Mouse (Mus musculus) left cerebral cortex, postnatal 14 days (tissue): Measurements from ENCODE around the gene Fbxl12. TPM values are rescaled to one million over a fixed set of nuclear protein-coding genes. Genes with fewer than 3 reads are reported as not detected.
"Not testable (repeated sequence)": the region's sequence is repeated elsewhere in the genome, so short reads cannot be mapped to it uniquely, and the experiment has no call there.

Source experiments
- DNase-seq, 2 experiments: peaks; one replicate each; pipeline ENCODE4 v3.0.0; 2021 to 2022; ENCODE audit warnings: low spot score in 2 of 2, mixed read lengths in 1 of 2
- intact Hi-C: fragments of 180-260 bp; cut with DNase I; formaldehyde crosslinking; loops from one replicate; pipeline ENCODE4 v1.15.1; 2025
- total RNA-seq, 2 experiments: library from RNA; stranded (reverse); gene quantifications; 2 replicates each; pipeline ENCODE4 v1.2.3; 2021

The Fbxl12 gene
- total RNA-seq, 2 experiments from 2014 or later, result 16.8 to 16.9 TPM

DNA sequence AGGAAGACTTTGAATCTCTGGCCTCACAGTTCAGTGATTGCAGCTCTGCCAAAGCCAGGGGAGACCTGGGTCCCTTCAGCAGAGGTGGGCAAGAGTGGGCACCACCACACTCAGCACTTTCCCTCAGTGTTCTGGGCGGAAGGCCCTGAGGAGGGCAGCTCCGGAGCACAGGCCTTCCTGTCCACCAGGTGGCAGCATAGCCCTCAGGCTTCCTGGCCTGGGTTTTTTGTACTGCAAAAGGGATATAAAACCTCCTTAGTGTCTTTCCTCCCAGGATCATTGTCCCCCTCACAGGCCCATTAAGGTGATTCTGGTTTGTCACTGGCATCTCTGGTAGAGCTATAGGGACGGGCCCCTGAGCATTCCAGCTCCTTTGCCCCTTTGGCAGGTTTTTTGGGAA, 17.8 kb upstream of the Fbxl12 start:
- intact Hi-C loops, result loop anchor here (5.0 kb wide), 2 partner anchors 80 to 170 kb away; no protein-coding TSS in a partner anchor
- peak; percentile 86 to 88 for DNase-seq

DNA sequence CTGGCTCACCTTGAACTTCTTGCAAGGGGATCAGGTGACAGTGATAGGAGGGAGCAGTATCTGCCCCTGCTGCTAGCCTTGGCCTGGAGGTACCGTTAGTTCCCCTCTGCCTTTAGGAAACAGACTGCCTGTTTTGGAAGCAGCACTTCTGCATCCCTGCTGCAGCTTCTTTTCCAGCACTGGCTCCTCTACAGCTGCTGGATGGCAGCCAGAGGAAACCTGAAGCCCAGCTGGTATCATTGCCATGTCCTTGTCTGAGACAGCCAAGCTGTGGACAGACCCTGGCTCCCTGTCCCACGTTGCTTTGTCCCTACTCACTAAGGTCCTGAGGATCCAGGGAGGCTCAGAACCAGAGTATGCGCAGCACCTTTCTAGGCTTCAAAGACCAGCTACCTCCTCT, 13.0 kb upstream of the Fbxl12 start:
- DNase-seq, result no peak
- intact Hi-C loops, result no loop called here

DNA sequence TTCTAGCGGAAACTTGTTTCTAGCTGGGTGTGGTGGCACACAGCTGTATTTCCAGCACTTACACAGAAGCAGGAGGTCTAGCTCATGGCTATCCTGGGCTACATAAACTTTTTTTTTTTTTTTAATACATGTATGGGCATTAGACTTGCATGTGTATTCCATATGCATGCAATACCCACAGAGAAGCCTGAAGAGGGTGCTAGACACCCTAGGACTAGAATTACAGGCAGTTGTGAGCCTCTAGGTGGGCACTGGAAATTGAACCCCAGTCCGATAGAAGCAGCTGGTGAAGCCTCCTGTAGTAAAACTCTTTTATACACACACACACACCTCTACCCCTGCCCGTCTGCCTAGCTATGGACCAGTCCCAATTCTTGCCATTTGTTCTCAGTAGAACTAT, 9.3 kb upstream of the Fbxl12 start:
- intact Hi-C loops, result no loop called here
- DNase-seq, result no peak

DNA sequence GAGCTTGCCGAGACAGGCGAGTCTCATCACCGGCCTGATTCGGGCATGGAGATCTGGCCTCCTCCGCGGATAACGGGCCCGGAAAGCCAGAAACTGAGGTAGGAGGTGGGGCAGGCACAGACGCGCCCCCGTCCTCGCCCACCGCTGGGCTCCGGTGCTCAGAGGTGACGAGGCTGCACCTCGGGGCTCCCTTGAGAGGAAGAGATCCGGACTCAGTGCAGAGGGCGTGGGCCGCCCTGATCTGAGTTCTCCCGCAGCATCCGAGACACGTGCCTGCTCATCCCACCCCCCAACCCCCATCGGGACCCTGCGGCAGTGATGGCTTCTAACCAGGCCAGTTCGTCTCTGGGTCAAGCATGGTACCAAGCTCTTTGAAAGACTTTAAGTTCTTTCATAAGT, 7.7 kb upstream of the Fbxl12 start:
- DNase-seq, result no peak
- intact Hi-C loops, result no loop called here

DNA sequence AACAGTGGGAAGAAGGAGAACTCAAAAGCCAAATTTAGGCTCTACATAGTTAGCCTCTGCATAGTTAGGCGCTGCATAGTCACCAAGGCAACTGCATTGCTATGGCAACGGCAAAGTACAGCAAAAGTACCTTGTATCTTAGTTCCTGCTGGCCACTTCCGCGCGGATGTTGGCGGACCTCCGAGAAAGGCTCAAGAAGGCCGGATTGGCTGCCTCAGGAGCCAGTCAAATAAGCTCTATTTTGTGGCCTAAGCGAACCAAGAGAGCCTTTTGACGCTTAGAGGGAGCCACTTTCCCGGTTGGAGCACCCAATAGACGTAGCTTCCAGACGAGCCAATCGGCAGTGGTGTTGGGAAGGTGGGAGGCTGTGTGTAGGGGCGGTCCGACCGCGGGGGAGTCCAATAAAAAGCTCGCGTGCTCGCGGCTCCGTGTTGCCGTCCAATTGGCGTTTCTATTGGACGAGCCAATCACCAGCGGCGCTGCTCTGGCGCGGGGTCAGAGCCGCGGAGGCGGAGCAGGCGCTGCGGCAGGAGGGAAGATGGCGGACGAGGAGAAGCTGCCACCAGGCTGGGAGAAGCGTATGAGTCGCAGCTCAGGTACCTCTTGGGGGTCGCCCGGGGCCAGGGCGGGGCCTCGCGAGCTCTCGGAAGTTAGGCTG, 7.2 kb upstream of the Fbxl12 start, which contains the start of gene Pin1:
Pin1 (plus strand) TSS at position 494 of the 658 bp plus-strand sequence.
- peak; percentile 100 for DNase-seq
- intact Hi-C loops, result no loop called here

DNA sequence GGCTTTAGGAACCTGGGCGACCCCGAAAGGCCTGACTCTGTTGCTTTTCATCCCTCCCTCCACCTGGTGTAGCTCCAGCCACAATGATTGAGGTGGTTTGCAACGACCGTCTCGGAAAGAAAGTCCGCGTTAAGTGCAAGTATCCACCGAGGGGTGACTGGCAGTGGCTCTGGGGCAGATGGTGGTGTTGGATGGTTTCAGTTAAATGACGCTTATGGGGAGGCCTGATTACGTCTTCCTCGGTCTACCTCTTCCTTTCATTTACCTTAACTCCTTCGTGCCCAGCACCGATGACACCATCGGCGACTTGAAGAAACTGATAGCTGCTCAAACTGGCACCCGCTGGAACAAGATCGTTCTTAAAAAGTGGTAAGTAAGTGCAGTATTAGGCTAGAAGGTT, 554 bp upstream of the Fbxl12 start:
- intact Hi-C loops, result loop anchor here (2.0 to 10.0 kb wide), 2 partner anchors 38 to 180 kb away; partner anchors contain the start of gene Zfp26
- DNase-seq, result no peak

DNA sequence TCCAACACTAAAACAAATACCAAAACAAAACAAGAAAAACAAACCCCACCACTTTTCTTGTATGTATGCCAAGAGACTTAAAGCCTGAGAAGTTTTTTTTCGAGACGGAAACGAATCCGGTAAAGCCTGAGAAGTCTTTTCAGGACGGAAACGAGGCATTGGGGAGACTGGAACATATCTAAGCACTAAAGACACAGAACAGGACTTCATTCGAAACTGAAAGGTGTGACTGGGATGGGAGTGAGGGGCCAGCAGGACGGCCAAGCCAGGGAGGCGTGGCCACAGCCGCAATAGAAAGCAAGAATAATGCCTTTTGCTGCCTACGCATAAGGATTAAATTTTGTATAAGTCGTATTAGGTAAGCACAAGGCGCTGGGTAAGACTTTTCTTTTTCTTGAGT, 786 bp downstream of the Fbxl12 start:
- no peak for DNase-seq
- intact Hi-C loops, result loop anchor here (2.0 to 10.0 kb wide), 2 partner anchors 37 to 179 kb away; partner anchors contain the start of gene Zfp26

DNA sequence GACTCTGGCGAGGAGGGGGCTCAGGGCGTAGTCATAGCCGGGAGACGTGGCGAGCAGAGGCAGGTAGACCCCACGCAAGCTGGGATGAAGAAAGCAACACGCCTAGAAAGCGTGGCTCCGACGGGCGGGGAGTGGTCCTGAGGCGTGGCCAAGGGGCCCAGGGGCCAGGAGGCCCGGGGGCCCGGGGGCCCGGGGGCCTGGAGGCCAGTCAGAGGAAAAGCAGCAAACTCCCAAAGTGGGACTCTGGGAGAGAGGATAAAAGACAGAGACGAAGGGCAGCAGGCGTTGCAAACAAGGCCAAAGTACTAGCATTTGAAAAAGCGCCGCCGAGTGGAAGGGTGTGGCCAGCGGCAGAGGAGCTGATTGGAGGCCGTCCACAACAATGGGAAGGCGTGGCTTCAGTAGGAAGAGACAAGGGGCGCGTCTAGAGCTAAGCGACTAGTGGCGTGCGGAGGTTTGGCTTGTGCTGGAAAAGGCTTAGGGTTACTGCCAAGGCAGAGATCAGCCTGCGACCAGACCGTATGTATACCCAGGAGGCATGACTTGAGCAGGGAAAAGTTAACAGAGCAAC, 1.6 kb downstream of the Fbxl12 start:
- peak; percentile 69 to 75 for DNase-seq
- intact Hi-C loops, result loop anchor here (10.0 kb wide), 1 partner anchor 178 kb away; the partner anchor contains the start of gene Zfp26

DNA sequence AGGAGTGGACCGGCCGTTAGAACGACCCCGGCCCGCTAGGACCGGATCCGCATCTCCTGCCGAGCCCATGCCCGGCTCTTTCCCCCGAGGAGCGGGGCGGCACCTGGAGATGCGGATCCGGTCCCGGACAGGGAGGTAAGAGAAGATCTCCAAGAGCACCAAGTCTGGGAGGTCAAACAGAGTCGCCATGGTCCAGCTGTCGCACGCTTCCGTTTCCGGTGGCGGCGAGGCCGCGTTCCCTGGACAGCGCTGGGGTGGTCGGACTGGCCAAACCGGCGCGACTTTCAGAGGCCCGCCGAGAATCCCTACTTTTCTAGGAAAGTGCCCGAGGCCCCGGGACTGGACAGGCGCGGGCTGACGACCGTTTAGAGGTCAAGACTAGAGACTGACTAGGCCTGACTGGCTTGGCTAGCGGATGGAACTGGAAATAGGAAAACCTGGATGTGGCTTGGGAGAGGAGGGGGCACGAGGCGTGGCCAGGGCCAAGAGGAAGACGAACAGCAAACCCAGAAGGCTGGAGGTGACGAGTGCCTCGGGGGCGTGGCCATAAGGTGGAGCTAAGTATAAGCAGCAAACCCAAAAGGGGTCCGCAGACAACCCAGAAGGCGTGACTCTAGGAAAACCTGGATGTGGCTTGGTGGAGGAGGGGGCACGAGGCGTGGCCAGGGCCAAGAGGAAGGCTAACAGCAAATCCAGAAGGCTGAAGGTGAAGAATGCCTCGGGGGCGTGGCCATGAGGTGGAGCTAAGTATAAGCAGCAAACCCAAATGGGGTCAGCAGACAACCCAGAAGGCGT, 2.3 kb downstream of the Fbxl12 start, which contains the start of gene Ubl5:
Ubl5 (plus strand) TSS at position 778 of the 795 bp plus-strand sequence.
- DNase-seq, result peak; percentile 56 to 73
- intact Hi-C loops, result loop anchor here (10.0 kb wide), 1 partner anchor 177 kb away; the partner anchor contains the start of gene Zfp26

DNA sequence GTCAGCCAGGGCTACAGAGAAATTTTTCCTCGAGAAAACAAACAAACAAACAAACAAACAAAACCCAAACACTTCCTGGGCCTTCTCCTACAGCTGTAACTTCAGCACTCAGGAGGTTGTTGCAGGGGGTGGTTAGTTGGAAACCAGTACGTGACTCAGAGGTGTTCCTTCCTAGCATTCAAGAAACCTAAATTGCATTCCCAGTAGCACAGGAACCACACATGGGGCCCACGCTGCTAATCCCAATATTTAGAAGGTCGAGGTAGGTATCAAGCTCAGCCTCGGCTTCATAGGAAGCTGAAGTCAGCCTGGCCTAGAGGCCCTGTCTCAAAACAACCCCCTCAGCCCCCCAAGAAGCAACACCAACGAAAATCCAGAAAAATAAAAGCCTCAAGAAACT, 3.1 kb downstream of the Fbxl12 start:
- DNase-seq, result no peak
- intact Hi-C loops, result loop anchor here (10.0 kb wide), 1 partner anchor 177 kb away; the partner anchor contains the start of gene Zfp26

DNA sequence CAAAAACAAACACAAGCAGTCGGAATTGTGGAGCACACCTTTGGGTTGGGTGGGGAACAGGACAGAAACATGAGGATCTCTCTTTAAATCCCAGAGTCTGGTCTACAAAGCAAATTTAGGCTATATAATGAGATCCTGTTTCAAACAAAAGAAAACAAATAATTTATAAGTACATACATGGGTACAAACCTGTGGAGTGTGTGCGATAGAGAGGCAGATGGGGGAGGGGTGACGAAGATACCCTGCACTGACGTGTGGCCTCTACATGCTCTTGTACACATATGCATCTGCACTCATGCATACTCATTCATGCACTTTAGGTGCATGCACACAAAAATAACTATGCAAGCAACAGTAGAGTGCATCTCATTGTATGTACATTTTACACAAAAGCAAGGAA, 5.1 kb downstream of the Fbxl12 start:
- DNase-seq, result no peak
- intact Hi-C loops, result no loop called here

DNA sequence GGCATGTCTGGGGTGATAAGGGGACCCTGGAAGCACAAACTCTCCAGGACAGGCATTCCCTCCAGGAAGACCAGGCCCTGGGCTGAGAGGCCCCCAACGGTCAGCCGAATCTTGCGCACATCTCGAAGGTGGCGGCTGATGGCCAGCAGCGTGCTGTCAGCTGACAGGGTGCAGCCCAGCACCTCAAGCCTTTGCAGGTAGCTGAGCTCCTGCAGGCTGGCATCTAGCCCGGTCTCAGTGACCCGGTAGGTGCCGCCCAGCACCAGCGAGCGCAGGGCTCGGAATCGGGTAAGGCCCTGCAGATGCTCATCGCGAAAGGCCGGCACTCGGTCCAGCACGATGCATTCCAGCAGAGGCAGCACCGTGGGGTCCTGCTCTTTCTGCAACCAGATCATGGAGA, 6.0 kb downstream of the Fbxl12 start:
- no peak for DNase-seq
- intact Hi-C loops, result no loop called here

DNA sequence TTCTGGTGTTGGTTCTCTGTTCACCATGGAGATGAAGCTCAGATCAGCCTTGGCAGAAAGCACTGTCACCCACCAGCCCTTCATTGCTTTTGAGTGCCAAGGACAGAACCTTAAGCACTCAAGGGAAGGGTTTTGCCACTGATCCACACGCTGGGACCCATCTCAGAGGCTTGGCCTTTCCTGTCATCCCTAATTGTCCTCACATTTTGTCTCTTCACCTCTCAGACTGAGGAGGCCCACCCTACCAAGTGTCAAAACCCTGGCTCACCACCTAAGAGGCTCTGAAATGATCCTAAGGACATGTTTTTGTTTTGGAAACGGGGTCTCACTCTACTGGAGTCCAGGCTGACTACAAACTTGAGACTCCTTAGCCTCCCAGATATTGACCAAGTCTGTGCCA, 7.8 kb downstream of the Fbxl12 start:
- no peak for DNase-seq
- intact Hi-C loops, result no loop called here

DNA sequence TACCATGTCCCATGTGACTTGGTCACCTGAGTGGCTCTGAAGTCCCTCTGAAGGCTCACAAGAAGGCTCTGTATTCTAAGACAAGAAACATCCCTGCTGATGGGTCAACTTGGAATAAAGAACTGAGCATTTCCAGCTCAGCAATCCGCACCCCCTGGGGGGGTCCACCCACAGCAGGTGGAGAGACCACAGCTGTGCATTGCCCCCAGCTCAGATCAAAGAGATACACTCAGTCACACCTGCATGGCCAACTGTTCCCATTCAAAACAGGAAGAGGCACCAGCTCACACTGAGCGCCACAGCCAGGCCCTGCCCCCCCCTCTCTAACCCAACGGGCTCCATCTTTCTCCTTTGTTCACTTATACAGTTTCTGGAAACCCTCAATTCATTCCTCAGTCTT, 8.3 kb downstream of the Fbxl12 start:
- intact Hi-C loops, result no loop called here
- no peak for DNase-seq

DNA sequence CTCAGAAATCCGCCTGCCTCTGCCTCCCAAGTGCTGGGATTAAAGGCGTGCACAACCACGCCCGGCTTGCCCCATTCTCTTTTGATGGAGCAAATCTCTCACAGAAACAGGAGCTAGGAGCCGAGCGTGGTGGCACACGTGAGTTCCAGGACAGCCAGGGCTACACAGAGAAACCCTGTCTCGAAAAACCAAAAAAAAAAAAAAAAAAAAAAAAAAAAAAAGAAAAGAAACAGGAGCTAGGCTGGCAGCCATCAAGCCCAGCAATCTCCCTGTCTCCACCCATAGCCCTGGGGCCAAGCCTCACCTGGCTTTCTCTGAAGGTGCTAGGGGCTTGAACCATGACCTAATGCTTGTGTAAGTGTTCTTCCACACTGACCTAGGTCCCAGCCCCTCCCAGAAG, 8.9 kb downstream of the Fbxl12 start:
- DNase-seq, intact Hi-C loops: not testable (repeated sequence)

DNA sequence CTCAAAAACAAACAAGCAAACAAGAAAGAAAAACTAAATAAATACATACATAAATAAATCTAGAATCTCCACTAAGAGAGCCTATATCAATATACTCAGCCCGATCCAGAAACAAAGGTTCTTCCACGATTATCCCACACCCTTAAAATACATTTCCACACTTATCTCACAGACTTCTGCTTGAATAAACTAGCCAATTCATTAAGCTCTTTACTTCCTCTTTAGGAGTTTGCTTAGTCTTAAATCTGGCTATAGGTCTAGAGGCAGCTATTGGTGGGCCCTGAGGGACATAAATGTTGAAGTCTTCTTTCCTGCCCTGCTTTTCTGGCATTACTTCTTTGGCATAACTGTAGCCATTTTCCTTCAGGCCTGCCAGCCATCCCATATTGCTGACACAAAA, 13.2 kb downstream of the Fbxl12 start:
- intact Hi-C loops, result no loop called here
- DNase-seq, result no peak

DNA sequence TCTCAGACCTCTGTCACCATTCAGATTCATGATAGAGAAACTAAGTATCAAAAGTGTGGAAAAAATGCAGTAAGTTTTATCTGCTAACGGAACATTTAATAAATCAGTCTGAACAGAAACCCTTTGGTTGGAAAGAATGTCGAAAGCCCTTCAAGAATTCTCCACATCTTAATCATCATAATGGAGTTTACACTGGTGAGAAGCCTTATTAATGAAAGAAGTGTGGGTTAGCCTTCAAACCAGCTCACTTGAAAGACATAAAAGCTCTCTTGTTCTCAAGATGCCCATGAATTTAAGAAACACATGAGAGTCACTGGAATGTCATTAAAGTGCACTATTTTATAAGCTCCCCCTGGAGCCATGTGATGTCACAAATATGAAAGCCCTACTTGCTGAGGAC, 27.9 kb downstream of the Fbxl12 start:
- DNase-seq, result no peak
- intact Hi-C loops, result no loop called here

DNA sequence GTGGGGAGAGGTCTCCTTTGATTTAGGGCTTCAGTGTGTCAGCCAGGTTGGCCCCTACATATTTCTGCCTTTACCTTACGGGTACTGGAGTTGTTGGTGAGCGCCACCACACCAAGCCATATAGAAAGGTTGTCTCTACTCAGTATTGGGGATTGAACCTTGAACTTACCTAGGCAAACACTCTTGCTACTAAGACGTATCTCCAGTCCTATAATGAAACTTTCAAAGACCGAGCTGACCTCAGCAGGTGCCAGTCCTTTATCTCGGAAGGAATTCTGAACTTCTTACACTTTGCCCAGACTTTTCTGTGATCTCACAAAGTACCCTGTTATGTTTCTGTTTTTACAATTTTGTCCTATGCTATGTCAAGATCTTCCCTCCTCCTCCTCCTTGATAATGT, 32.6 kb downstream of the Fbxl12 start:
- intact Hi-C loops, result no loop called here
- no peak for DNase-seq

DNA sequence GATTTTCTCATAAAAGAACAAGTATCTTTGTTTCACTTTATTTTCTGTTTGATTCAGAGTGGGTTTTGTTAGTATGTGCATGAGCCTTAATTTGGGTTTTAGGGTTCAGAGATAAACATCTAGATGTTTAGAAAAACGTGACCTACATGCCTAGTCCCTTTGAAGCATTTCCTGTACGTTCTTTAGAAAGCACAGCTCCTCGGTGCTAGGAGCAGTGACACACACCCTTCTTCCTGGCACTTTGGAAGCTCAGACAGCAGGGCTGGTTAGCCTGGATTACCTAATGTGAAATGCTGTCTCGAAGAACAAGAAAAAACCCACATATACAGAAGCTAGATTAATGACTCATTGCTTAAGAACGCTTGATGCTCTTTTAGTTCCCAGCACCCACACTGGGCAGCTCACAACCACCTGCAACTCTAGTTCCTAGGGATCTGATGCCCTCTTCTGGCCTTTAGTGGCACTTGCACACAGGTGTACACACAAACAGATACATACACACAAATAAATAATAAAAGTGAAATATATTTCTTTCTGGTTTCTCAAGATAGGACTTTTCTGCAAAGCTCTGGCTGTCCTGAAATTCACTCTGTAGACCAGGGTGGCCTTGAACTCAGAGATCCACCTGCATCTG, 34.6 kb downstream of the Fbxl12 start:
- DNase-seq, result no peak
- intact Hi-C loops, result no loop called here
